Mouse (Mus musculus): ENCODE measurements around the gene Gtdc1.

GRCm38 (mm10) chr2:44625154-44625553, 302.3 kb downstream of the Gtdc1 start:
- TF ChIP-seq MAX (IDR thresholded peaks at IDR 0.05; ENCODE audit: low read depth) (no peak), POLR2AphosphoS2 (IDR thresholded peaks at IDR 0.05; ENCODE audit: insufficient read length, low read depth) (no peak), USF1 (IDR thresholded peaks at IDR 0.05; ENCODE audit: low read depth) (no peak), TCF12 (IDR thresholded peaks at IDR 0.05; ENCODE audit: insufficient read depth, poor library complexity, severe bottlenecking) (no peak), POLR2A (IDR thresholded peaks at IDR 0.05; ENCODE audit: insufficient read length, low read depth) (no peak), MYOD1 (IDR thresholded peaks at IDR 0.05; ENCODE audit: control insufficient read depth in 1 of 3, insufficient read length in 2 of 3, low read depth in 2 of 3) (no peak)
